Mouse (Mus musculus) thymus, postnatal 0 days (tissue): Measurements from ENCODE around the gene Epp13. TPM values are rescaled to one million over a fixed set of nuclear protein-coding genes. Genes with fewer than 3 reads are reported as not detected.
"Not testable (repeated sequence)": the region's sequence is repeated elsewhere in the genome, so short reads cannot be mapped to it uniquely, and the experiment has no call there.

Experiments used
- DNase-seq: peaks from one replicate; pipeline ENCODE4 v3.0.0-alpha.2; 2015; ENCODE audit warnings: low spot score
- polyA plus RNA-seq: library from polyadenylated mRNA; unstranded; fragments of >200 nt; fragmentation: Nextera tagmentation; extraction: Ambion mirVana; gene quantifications from 2 replicates; pipeline ENCODE4 v1.2.1, GENCODE M21; 2015

Gene Epp13
- polyA plus RNA-seq, 1 experiment from 2014 or later, result 0.21 TPM

GRCm38 (mm10) chr7:6284442-6285012, 32.0 kb downstream of the Epp13 start:
- no peak for DNase-seq

GRCm38 (mm10) chr7:6285366-6285765, 32.9 kb downstream of the Epp13 start:
- DNase-seq, result no peak

DNA sequence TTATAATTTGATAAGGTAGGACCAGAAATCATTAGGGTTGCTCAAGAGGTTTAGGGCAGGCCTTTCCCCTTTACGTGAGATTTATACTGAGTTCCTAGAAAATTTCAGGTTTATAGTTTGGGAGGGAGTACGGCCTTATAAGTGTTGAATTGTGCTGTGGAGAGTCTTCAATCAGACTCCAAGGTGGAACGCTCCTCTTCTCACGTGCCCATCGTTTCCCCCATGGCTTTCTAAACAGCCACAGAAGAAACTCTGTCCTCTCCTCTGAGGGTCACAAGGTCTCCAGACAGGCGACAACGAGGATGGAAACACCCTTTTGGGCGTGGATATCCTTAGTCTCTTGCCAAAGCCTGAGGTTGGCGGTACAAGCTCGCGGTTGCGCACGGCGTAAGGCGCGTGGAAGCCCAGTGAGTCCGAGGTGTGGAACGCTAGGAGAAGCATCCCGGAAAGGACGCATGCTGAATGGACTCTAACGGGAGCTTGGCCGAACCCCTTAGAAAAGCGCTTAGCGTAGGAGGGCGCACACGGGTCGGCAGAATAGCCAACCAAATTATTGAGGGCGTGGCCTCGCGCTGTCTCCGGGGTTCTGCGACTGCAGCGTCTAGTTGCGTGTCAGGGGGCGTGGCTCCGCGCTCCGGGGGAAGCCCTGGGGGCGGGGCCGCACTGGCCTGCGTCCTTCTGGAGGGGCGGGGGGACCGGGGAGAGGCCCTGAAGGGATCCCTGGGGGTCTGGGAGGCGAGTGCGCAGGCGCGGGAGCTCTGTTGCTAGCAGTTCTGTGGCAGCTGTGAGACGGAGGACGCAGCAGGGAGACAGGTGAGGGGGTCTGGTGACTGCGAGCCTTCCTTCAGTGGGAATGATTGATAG, 33.6 kb downstream of the Epp13 start, which contains the start of gene Zfp667:
Zfp667 (plus strand) TSS at position 738 of the 864 bp plus-strand sequence.
- peak; percentile 99 for DNase-seq

GRCm38 (mm10) chr7:6286921-6287531, 34.5 kb downstream of the Epp13 start:
- DNase-seq, result peak; percentile 53

GRCm38 (mm10) chr7:6291121-6291520, 38.6 kb downstream of the Epp13 start:
- DNase-seq, result not testable (repeated sequence)

DNA sequence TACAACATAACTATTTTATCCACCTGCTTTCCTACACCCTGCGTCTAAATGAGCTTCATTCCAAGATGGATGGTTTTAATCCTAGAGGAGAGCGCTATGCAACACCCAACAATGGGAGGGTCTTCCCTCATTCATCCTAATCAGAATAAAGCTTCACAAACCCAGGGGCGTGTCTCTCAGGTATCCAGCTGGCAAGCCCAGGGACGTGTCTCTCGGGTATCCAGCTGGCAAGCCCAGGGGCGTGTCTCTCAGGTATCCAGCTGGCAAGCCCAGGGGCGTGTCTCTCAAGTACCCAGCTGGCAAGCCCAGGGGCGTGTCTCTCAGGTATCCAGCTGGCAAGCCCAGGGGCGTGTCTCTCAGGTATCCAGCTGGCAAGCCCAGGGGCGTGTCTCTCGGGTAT, 48.3 kb downstream of the Epp13 start:
- DNase-seq, result not testable (repeated sequence)

GRCm38 (mm10) chr7:6330458-6331232, 78.1 kb downstream of the Epp13 start:
- DNase-seq, result no peak

- DNase-seq, result peak; percentile 90
Observed at GRCm38 (mm10) chr7:6331233-6331956, 78.9 kb downstream of the Epp13 start, which contains the start of gene Zfp583. TSS of gene Zfp583 (minus strand) at chr7:6331285.

Other genes with a start within 250 kb of the Epp13 start
- gene Vmn1r65, start 241.7 kb upstream of the Epp13 start, polyA plus RNA-seq, result not detected in 2 replicates
- not detected in 2 replicates for gene Nlrp4c, start 207.5 kb upstream of the Epp13 start, polyA plus RNA-seq
- gene Zfp787, start 96.7 kb upstream of the Epp13 start, polyA plus RNA-seq, result 21.4 and 33.0 TPM in 2 replicates
- gene Zfp444, start 80.5 kb upstream of the Epp13 start, polyA plus RNA-seq, result 61.2 and 62.1 TPM in 2 replicates
- not detected in 2 replicates for gene Galp, start 55.6 kb upstream of the Epp13 start, polyA plus RNA-seq
- gene Zscan5b, start 30.4 kb upstream of the Epp13 start, polyA plus RNA-seq, result not detected in 2 replicates
- gene Zfp667, start 33.9 kb downstream of the Epp13 start, polyA plus RNA-seq, result 11.5 TPM in 2 replicates
- 2.4 and 3.7 TPM in 2 replicates for gene Zfp583, start 78.6 kb downstream of the Epp13 start, polyA plus RNA-seq
- 0.21 and 0.42 TPM in 2 replicates for gene Gm3854, start 91.0 kb downstream of the Epp13 start, polyA plus RNA-seq
- gene Zfp78, start 110.6 kb downstream of the Epp13 start, polyA plus RNA-seq, result 1.1 and 1.6 TPM in 2 replicates
- 1.9 and 2.0 TPM in 2 replicates for gene Zfp28, start 130.6 kb downstream of the Epp13 start, polyA plus RNA-seq
- gene Smim17, start 146.0 kb downstream of the Epp13 start, polyA plus RNA-seq, result 0.35 TPM in 1 of 2 replicates, not detected in the other
- gene Gm20715, start 157.6 kb downstream of the Epp13 start, polyA plus RNA-seq, result not detected in 2 replicates
- not detected in 2 replicates for gene Olfr1344, start 186.0 kb downstream of the Epp13 start, polyA plus RNA-seq
- gene Olfr1336, start 203.5 kb downstream of the Epp13 start, polyA plus RNA-seq, result not detected in 2 replicates
- not detected in 2 replicates for gene Olfr1346, start 214.4 kb downstream of the Epp13 start, polyA plus RNA-seq
- not detected in 2 replicates for gene Olfr5, start 234.2 kb downstream of the Epp13 start, polyA plus RNA-seq
- gene Olfr1347, start 247.0 kb downstream of the Epp13 start, polyA plus RNA-seq, result not detected in 2 replicates